Mouse (Mus musculus): ENCODE results near the gene Mtif2. TPM values are rescaled to one million over a fixed set of nuclear protein-coding genes. Genes with fewer than 3 reads are reported as not detected.
"Not testable (repeated sequence)": the region's sequence is repeated elsewhere in the genome, so short reads cannot be mapped to it uniquely, and the experiment has no call there.

Mtif2 gene
- total RNA-seq (2017) = 34.1 and 35.9 TPM in 2 replicates

DNA sequence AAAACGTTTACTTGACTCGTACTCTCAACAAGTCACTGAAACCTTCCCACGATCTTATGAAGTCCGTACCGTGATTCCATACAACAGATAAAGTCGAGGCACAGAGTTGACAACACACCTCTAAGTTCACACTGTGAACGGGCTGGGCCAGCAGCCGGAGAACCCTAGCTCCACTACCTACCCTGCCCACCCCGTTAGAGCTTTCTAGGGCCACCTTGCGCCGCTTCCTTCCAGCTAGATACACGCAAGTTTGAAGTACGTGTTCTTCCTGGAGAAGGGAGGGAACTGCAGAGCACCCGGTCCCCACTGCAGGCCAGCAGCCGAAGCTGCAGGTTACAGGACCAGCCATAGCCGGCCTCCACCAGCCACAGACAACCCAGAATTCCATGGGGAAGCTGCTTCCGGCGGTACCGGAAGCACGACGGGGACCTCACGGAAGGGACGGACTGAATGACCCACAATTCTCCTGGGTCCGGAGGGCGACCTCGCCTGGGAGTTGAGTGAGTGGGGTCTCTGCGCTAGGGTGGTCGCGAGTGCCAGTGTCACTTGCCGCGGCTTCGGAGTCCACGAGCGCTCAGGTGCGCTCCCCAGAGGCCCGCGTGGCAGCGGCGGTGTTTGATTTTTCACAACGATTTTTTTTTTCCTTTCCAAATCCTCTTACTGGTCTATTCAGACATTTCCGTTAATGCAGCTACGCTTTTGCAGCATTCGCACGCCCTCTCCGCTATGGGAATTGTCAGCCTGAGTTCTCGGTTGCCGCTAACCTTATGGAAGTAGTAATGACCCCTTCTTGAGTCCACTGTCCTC lies at the start of gene Mtif2:
Gene Mtif2, plus strand, starts transcription at position 421 of the 807 bp plus-strand sequence.
- ATAC-seq (ENCODE audit: extremely low read depth, insufficient number of reproducible peaks, low FRiP score, poor library complexity, severe bottlenecking) = peak; percentile 78

GRCm38 (mm10) chr11:29493135-29493534 lies 33.1 kb upstream of the Mtif2 start:
- ATAC-seq (ENCODE audit: extremely low read depth, insufficient number of reproducible peaks, low FRiP score, poor library complexity, severe bottlenecking) = no peak

DNA sequence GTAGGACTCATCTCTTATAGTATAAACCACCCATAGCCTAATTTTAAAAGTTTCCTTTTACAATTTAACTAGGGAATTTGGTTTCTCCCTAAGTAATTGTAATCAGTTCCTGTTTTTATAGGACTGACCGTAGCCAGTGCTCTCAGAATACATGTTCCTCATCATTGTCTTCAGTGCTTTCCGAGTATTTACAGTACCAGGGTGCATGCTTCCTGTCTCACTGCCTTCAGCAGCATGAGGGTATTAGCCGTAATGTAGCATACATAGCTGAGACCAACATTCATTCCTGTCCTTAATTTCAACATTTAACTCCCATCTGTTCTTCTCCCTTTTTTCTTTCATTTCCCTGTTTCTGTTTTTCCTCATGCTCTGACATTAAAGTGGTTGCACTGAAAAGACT lies 29.2 kb upstream of the Mtif2 start:
- ATAC-seq (ENCODE audit: extremely low read depth, insufficient number of reproducible peaks, low FRiP score, poor library complexity, severe bottlenecking) = no peak

DNA sequence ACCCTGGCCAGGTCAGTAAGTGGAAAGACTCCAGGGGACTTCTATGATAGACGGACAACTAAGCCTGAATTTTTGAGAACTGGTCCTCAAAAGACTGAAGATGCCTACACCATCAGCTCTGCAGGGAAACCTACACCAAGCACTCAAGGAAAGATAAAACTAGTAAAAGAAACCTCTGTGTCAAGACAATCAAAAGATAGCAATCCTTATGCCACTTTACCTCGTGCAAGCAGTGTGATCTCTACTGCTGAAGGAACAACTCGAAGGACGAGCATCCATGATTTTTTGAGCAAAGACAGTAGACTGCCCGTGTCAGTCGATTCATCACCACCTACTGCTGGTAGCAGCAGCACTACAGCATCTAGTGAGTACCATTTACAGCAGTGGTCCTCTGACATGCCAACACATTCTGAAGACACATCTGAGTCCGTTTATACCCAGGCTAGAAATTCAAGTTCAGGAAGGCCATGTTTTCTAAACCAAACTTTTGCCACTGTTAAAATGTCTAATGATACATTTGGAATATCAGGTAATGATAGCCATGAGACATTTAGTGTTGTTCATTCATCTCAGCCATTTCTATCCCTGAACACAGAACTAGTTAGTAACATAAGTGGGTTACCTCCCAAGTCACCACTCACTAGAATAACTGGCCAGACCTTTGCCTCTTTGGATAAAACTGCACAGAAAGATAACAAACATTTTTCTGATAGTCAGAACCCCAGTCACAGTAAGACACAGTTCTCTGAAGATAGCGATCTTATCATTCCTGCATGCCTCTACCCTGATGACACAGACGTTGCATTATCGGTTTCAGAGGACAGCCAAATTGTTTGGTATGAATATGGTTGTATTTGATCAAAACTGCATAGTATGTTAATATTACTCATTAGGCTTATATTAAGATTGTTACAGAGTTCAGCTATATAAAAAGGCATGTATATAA lies 22.0 kb upstream of the Mtif2 start:
- ATAC-seq (ENCODE audit: extremely low read depth, insufficient number of reproducible peaks, low FRiP score, poor library complexity, severe bottlenecking) = no peak

- ATAC-seq (ENCODE audit: extremely low read depth, insufficient number of reproducible peaks, low FRiP score, poor library complexity, severe bottlenecking) = no peak
These were observed 21.1 kb upstream of the Mtif2 start for GRCm38 (mm10) chr11:29504899-29505625.

DNA sequence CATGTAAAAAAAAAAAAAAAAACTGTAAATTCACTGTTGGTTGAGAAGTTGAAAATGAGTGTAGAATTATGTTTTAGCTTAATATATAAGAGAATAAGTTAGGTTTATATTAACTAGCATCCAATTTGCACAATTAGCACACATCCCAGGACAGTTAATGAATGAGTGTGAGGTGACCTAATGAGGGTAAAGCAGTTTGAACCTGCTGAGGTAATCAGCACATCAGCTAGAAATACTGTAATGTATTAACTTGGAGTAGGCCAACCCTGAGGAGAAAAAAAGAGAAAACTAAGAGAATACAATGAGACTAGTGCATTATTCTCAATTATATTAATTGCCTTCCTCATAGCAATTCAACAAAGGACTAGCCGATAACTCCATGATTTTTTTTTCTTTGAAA lies 16.8 kb upstream of the Mtif2 start:
- ATAC-seq (ENCODE audit: extremely low read depth, insufficient number of reproducible peaks, low FRiP score, poor library complexity, severe bottlenecking) = no peak

DNA sequence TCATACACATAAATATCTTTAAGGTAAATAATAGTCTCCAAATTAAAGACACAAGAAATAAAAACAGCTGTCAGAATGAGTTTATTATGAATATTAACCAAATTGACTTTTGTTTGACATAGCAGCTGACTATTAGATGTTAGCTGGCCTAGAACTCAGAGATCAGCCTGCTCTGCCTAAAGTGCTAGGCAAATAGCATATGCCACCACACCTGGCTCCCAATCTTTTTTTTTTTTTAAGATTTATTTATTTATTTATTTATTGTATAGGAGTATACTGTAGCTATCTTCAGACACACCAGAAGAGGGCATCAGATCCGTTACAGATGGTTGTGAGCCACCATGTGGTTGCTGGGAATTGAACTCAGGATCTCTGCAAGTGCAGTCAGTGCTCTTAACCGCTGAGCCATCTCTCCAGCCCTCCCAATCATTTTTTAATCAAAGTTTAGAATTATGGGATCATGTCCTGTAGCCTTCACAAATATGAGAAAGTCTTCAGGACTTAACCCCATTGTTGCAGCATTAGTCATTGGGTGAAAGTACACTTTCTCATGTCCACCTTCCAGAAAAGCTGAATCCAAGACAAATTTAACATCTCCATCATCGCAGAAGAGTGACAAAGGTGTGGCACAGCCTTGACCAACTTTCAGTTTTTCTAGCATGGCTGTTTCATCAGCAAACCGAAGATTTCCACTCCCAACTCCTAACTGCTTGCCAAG lies 13.2 kb upstream of the Mtif2 start:
- ATAC-seq (ENCODE audit: extremely low read depth, insufficient number of reproducible peaks, low FRiP score, poor library complexity, severe bottlenecking) = no peak

GRCm38 (mm10) chr11:29514325-29514681 lies 11.9 kb upstream of the Mtif2 start:
- ATAC-seq (ENCODE audit: extremely low read depth, insufficient number of reproducible peaks, low FRiP score, poor library complexity, severe bottlenecking) = 0 out of 2 replicates have a peak, but pooled peaks have one; percentile 27

DNA sequence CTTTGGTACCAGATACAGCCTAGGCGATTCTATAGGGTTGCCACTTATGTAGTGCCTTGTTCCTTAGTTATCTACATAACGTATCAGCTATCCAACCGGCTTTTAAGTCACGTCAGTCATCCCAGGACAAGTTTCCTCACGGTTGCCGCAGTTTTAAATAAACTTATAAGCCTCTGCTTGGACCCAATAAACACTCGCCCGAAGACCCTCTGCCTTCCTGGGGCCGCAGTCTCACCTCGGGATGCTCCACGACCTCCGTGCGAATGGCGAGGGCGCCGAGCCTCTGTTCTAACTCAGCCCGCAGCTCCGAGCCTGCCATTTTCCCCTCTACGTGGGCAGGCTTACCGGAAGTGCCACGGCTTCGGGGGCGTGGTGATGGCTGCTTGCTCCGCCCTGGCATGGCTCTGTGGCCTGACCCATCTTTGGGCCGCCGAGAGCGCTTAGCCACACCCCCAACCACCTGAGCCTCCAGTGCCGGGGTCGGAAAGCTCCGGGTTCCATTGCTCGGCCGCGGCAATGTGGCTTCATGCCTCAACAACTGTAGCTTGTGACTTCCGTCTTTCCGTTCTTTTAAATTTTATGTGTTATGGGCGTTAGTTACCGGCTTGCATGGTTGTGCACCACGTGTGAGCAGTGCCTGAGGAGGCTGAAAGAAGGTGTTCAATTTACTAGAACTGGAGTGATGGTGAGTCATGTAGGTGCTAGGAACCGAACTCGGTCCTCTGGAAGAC lies 11.4 kb upstream of the Mtif2 start, which contains the start of gene Prorsd1:
Gene Prorsd1, minus strand, starts transcription at position 352 of the 731 bp plus-strand sequence.
- ATAC-seq (ENCODE audit: extremely low read depth, insufficient number of reproducible peaks, low FRiP score, poor library complexity, severe bottlenecking) = peak; percentile 100

- ATAC-seq (ENCODE audit: extremely low read depth, insufficient number of reproducible peaks, low FRiP score, poor library complexity, severe bottlenecking) = no peak
These were observed 12.0 kb downstream of the Mtif2 start for GRCm38 (mm10) chr11:29538201-29538600.

DNA sequence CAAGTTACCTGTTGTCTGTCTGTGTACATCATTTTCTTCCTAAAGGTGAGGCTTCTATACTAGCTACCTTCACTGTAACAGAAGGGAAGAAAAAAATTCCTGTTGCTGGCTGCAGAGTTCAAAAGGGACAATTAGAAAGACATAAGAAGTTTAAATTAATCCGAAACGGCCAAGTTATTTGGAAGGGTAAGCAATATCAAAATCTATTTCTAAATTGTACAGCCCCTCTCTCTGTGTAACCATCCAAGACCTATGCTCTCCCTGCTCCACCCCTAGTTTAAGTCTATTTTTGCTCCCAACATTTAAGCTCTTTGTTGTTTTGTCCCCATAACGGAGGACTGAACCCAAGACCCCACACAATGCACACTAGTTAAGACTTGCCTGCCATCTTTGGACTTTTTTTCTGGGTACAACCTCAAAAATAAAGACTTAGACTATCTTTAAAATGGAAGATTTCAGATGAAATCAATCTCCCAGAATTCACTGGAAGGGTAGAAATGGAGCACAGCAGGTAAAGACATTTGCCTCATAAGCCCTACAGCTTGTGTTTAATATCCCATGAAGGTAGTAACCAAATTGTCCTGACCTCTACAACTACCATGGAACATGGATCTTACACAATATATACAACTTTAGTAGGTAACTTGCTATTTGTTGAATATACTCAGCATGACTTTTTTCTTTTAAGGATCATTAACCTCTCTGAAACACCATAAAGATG lies 18.2 kb downstream of the Mtif2 start:
- no peak for ATAC-seq (ENCODE audit: extremely low read depth, insufficient number of reproducible peaks, low FRiP score, poor library complexity, severe bottlenecking)

GRCm38 (mm10) chr11:29545150-29545752 lies 19.0 kb downstream of the Mtif2 start:
- ATAC-seq (ENCODE audit: extremely low read depth, insufficient number of reproducible peaks, low FRiP score, poor library complexity, severe bottlenecking) = not testable (repeated sequence)

DNA sequence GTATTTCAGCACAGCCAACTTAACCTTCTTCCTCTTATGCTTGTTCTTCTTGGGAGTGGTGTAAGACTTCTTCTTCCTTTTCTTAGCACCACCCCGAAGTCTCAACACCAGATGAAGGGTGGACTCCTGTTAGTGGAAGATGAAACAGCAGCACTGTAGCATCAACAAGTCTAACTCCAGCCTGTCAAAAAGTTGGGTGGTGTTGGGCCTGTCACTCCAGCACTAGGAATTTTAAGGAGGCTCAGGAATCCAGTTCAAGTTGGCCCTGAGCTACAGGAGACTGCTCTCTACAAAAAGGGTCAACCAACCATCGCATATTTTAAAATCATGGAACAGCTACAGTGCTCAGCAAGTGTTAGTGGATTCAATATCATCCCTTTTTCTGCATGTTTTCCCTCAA lies 20.1 kb downstream of the Mtif2 start:
- ATAC-seq (ENCODE audit: extremely low read depth, insufficient number of reproducible peaks, low FRiP score, poor library complexity, severe bottlenecking) = not testable (repeated sequence)

DNA sequence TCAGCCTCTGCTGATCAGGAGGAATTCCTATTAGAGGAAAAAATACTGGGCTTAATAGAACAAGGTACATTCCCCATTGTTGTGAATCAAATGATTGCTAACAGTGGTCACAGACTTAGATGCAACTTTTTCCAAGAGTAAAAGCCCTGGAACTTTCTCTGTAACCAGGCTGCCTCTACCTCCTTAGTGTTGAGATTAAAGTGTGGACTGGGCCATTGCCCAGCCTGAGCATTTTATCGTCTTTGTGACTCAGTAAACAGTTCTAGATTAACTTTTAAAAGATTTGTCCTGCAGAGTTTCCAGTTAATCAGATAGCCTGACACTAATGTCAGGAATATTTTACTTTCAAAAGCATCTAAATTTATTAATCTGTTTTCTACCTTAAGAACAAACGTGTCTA lies 20.6 kb downstream of the Mtif2 start:
- ATAC-seq (ENCODE audit: extremely low read depth, insufficient number of reproducible peaks, low FRiP score, poor library complexity, severe bottlenecking) = no peak

- ATAC-seq (ENCODE audit: extremely low read depth, insufficient number of reproducible peaks, low FRiP score, poor library complexity, severe bottlenecking) = no peak; the same call in 1 of the 2 replicates
These were observed 21.1 kb downstream of the Mtif2 start for GRCm38 (mm10) chr11:29547249-29547751.

DNA sequence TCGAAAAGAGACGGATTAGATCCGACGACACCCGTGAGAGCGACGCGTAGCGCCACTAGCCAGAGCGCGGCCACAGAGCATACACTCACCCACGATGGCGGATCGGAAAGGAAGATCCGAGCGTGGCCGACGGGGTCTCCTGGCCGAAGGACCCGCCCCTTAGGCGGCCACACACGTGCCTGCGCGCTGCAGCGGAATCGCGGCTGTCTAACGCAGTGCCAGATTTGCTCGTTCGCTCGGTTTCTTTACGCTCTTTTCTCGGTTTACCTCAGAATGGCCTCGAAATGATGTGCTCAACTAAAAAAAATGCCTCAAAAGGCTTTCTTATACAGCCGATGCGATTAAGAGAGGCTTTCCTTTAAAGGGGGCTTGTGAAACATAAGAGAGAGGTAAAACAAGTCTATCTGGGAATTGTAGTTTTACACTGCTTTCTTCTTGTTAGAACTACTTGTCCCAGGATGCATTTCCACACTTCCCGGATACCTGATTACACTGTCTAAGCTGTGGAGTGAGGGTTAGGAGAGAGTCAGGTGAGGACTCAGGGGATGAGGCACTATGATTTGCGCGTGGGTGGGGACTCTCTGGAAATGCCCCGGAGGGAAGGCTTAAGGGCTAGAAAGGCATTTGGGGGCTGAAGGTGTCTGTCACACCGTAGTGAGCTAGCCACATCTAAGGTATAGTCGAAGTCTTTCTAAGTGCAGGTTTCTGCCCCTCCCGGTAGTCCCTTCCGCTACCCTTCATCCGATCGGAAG lies 21.7 kb downstream of the Mtif2 start, which contains the start of the genes Clhc1 and Rps27a:
Gene Clhc1, plus strand, starts transcription at position 199 of the 752 bp plus-strand sequence.
Gene Rps27a, minus strand, starts transcription at position 358 of the 752 bp plus-strand sequence.
- peak; percentile 96 for ATAC-seq (ENCODE audit: extremely low read depth, insufficient number of reproducible peaks, low FRiP score, poor library complexity, severe bottlenecking)
